Mouse (Mus musculus) spleen, adult 2 months (tissue): ENCODE measurements around the gene Cryaa.

Experiments used
- CTCF ChIP-seq: fragments of 200-500 bp; IDR thresholded peaks from 2 replicates; pipeline ENCODE4 v1.5.1; 2011; ENCODE audit warnings: mild to moderate bottlenecking, inconsistent platforms; ENCODE audit not compliant: insufficient read depth, insufficient read length, insufficient replicate concordance; ENCODE audit errors: extremely low read depth
- POLR2A ChIP-seq: fragments of 200-500 bp; IDR thresholded peaks from 2 replicates; pipeline ENCODE4 v1.6.1; 2011; ENCODE audit warnings: low read depth, low read length, inconsistent platforms

- no peak for TF ChIP-seq CTCF
- no peak for TF ChIP-seq POLR2A
Measured at GRCm38 (mm10) chr17:31637866-31638570, 39.6 kb upstream of the Cryaa start.
